ENCODE assay signal across 19 mouse cellular contexts in genomic region chr6:96373274-96373673, GRCm38 (mm10).
DNase-seq lines count a peak whose midpoint lies in the region; ATAC-seq and TF ChIP-seq lines count a peak whose summit lies in the region.
"Had no signal": no experiment of that assay in that cellular context is flagged by ENCODE, and none has a peak within 500 bp of the region (broad histone marks: within the 10 kb centered on the region; RNA-seq: fewer than 3 reads in every experiment).

No protein-coding gene starts in this region.

- WGBS in forebrain, embryonic 13.5 days: 5% methylated on average over 2 of the region's 2 CpGs
- WGBS in forebrain, embryonic 14.5 days: 4% methylated on average over 2 of the region's 2 CpGs
- WGBS in midbrain, embryonic 12.5 days: 21% methylated on average over 2 of the region's 2 CpGs
- WGBS in midbrain, postnatal 0 days: 16% methylated on average over 2 of the region's 2 CpGs
- WGBS in midbrain, embryonic 15.5 days: 14% methylated on average over 2 of the region's 2 CpGs

- 0 out of 2 replicates have a peak, but pooled peaks have one; percentile 8 for ATAC-seq in forebrain, embryonic 13.5 days
- ATAC-seq in forebrain, embryonic 14.5 days: no peak; the same call in 1 of the 2 replicates
- peak; percentile 82 for ATAC-seq in midbrain, embryonic 12.5 days (ENCODE audit: low FRiP score, low read depth)
- ATAC-seq in midbrain, postnatal 0 days (ENCODE audit: low FRiP score): no peak
- peak; percentile 73; the same call in 1 of the 2 replicates for ATAC-seq in midbrain, embryonic 15.5 days (replicated peaks)
- ATAC-seq: hindbrain, embryonic 16.5 days; inflammation-experienced regulatory T-cells, adult 6 months; intestine, postnatal 0 days had no signal

- H3K27ac ChIP-seq in forebrain, embryonic 13.5 days: no peak overlapping the region
- H3K27ac ChIP-seq in forebrain, embryonic 14.5 days (ENCODE audit: low read depth, low read length): no peak overlapping the region
- no peak overlapping the region for H3K27ac ChIP-seq in midbrain, embryonic 12.5 days (replicated peaks)
- no peak overlapping the region for H3K27ac ChIP-seq in midbrain, postnatal 0 days (ENCODE audit: low read depth, low read length)
- H3K27ac ChIP-seq in midbrain, embryonic 15.5 days: no peak overlapping the region
- H3K27ac ChIP-seq: embryonic facial prominence, embryonic 15.5 days; gastrocnemius, adult 2 months; hindbrain, embryonic 12.5 days had no signal

- peaks cover 16% of the 10 kb centered on the region; the same call in 1 of the 2 replicates for H3K4me1 ChIP-seq in forebrain, embryonic 13.5 days
- H3K4me1 ChIP-seq in forebrain, embryonic 14.5 days (ENCODE audit: control insufficient read depth, insufficient read depth, low read length): 0 out of 2 replicates have a peak, but pooled peaks cover 3% of the 10 kb centered on the region
- H3K4me1 ChIP-seq in midbrain, embryonic 12.5 days: peaks cover 12% of the 10 kb centered on the region
- no peaks in the 10 kb centered on the region for H3K4me1 ChIP-seq in midbrain, postnatal 0 days (ENCODE audit: insufficient read depth, low read length)
- H3K4me1 ChIP-seq in midbrain, embryonic 15.5 days: no peaks in the 10 kb centered on the region
- H3K4me1 ChIP-seq: embryonic facial prominence, embryonic 15.5 days; heart, embryonic 12.5 days had no signal

- H3K9me3 ChIP-seq in forebrain, embryonic 13.5 days (replicated peaks): no peaks in the 10 kb centered on the region
- H3K9me3 ChIP-seq in forebrain, embryonic 14.5 days (replicated peaks; ENCODE audit: control insufficient read depth, low read length): no peaks in the 10 kb centered on the region
- H3K9me3 ChIP-seq in midbrain, embryonic 12.5 days: no peaks in the 10 kb centered on the region
- H3K9me3 ChIP-seq in midbrain, postnatal 0 days (ENCODE audit: low read length): no peaks in the 10 kb centered on the region
- H3K9me3 ChIP-seq in midbrain, embryonic 15.5 days: no peaks in the 10 kb centered on the region
- H3K9me3 ChIP-seq: embryonic facial prominence, embryonic 15.5 days; heart, embryonic 12.5 days; hindbrain, embryonic 12.5 days had no signal

- TF ChIP-seq CTCF in midbrain, postnatal 0 days (IDR thresholded peaks at IDR 0.05): no peak

- DNase-seq in forebrain, embryonic 14.5 days (ENCODE audit: low spot score): no peak
- DNase-seq in midbrain, postnatal 0 days (ENCODE audit: low spot score): no peak
- DNase-seq in testis, postnatal 10 days (ENCODE audit: low spot score): no peak
- DNase-seq: adrenal gland, postnatal 10 days; cerebellum, adult 18-20 months; cerebellum, adult 9-11 months; cerebellum, postnatal 36 days; gastrocnemius, adult 2 months; gastrocnemius, postnatal 25 days had no signal

- H3K4me3 ChIP-seq in forebrain, embryonic 13.5 days: no peak overlapping the region
- H3K4me3 ChIP-seq in forebrain, embryonic 14.5 days (ENCODE audit: low read depth, low read length): no peak overlapping the region
- H3K4me3 ChIP-seq in midbrain, embryonic 12.5 days: no peak overlapping the region
- no peak overlapping the region for H3K4me3 ChIP-seq in midbrain, postnatal 0 days (ENCODE audit: low read depth, low read length)
- H3K4me3 ChIP-seq in midbrain, embryonic 15.5 days: no peak overlapping the region
- H3K4me3 ChIP-seq: embryonic facial prominence, embryonic 15.5 days; erythroblast, embryonic 14.5 days; gastrocnemius, adult 2 months; heart, embryonic 12.5 days; hindbrain, embryonic 12.5 days had no signal

- no peak overlapping the region for H3K4me2 ChIP-seq in forebrain, embryonic 13.5 days
- no peak overlapping the region for H3K4me2 ChIP-seq in forebrain, embryonic 14.5 days (ENCODE audit: low read length)
- no peak overlapping the region for H3K4me2 ChIP-seq in midbrain, embryonic 12.5 days (replicated peaks)
- no peak overlapping the region for H3K4me2 ChIP-seq in midbrain, postnatal 0 days (ENCODE audit: low read depth, low read length, poor library complexity, severe bottlenecking)
- no peak overlapping the region for H3K4me2 ChIP-seq in midbrain, embryonic 15.5 days
- H3K4me2 ChIP-seq: embryonic facial prominence, embryonic 15.5 days; heart, embryonic 12.5 days; hindbrain, embryonic 12.5 days had no signal

- 0 out of 2 replicates have a peak, but pooled peaks cover 2% of the 10 kb centered on the region for H3K27me3 ChIP-seq in forebrain, embryonic 13.5 days
- H3K27me3 ChIP-seq in forebrain, embryonic 14.5 days (replicated peaks; ENCODE audit: control insufficient read depth, insufficient read depth, low read length): no peaks in the 10 kb centered on the region
- H3K27me3 ChIP-seq in midbrain, embryonic 12.5 days: no peaks in the 10 kb centered on the region; the same call in 1 of the 2 replicates
- no peaks in the 10 kb centered on the region for H3K27me3 ChIP-seq in midbrain, postnatal 0 days (ENCODE audit: insufficient read depth, low read length)
- H3K27me3 ChIP-seq in midbrain, embryonic 15.5 days (replicated peaks): no peaks in the 10 kb centered on the region
- H3K27me3 ChIP-seq: embryonic facial prominence, embryonic 15.5 days; heart, embryonic 12.5 days; hindbrain, embryonic 12.5 days had no signal

- H3K9ac ChIP-seq in forebrain, embryonic 13.5 days: no peak overlapping the region
- H3K9ac ChIP-seq in forebrain, embryonic 14.5 days (ENCODE audit: low read length): no peak overlapping the region
- no peak overlapping the region for H3K9ac ChIP-seq in midbrain, embryonic 12.5 days (replicated peaks)
- H3K9ac ChIP-seq in midbrain, postnatal 0 days (replicated peaks; ENCODE audit: low read length, poor library complexity, severe bottlenecking): no peak overlapping the region
- H3K9ac ChIP-seq in midbrain, embryonic 15.5 days: no peak overlapping the region
- H3K9ac ChIP-seq: embryonic facial prominence, embryonic 15.5 days; heart, embryonic 12.5 days; hindbrain, embryonic 12.5 days had no signal

- no peaks in the 10 kb centered on the region for H3K36me3 ChIP-seq in forebrain, embryonic 13.5 days (ENCODE audit: poor library complexity, severe bottlenecking)
- no peaks in the 10 kb centered on the region for H3K36me3 ChIP-seq in forebrain, embryonic 14.5 days (ENCODE audit: control insufficient read depth, insufficient read depth, low read length)
- H3K36me3 ChIP-seq in midbrain, embryonic 12.5 days: no peaks in the 10 kb centered on the region
- no peaks in the 10 kb centered on the region for H3K36me3 ChIP-seq in midbrain, postnatal 0 days (ENCODE audit: insufficient read depth, low read length)
- H3K36me3 ChIP-seq in midbrain, embryonic 15.5 days (replicated peaks): no peaks in the 10 kb centered on the region
- H3K36me3 ChIP-seq: embryonic facial prominence, embryonic 15.5 days; heart, embryonic 12.5 days; hindbrain, embryonic 12.5 days had no signal

Comparison
In these comparisons a context has a peak if more than half of its experiments do, and no peak if none do; other contexts are left out.
1. ATAC-seq: peak in forebrain, embryonic 13.5 days (single experiment), midbrain, embryonic 12.5 days (single experiment) and midbrain, embryonic 15.5 days (single experiment); none in forebrain, embryonic 14.5 days (single experiment) and midbrain, postnatal 0 days (single experiment).